Mouse (Mus musculus) bone marrow macrophage, adult 2 months (primary cell): ENCODE measurements at regions not wholly inside any gene's neighbourhood (a gene's known extent, or its start where the extent isn't known, plus 50 kb on each side); places are given as distances from the start of the nearest gene placed in this dataset.

Source experiments
- H3K27ac ChIP-seq: 2 replicates; pipeline ENCODE4 v1.5.1; 2012; ENCODE audit warnings: low read depth, low read length; ENCODE audit not compliant: insufficient read depth
- H3K4me1 ChIP-seq: 2 replicates; pipeline ENCODE4 v1.6.1; 2012; ENCODE audit warnings: low read length; ENCODE audit not compliant: control insufficient read depth, insufficient read depth
- H3K4me3 ChIP-seq: 2 replicates; pipeline ENCODE4 v1.5.1; 2012; ENCODE audit warnings: mild to moderate bottlenecking, low read length, moderate library complexity; ENCODE audit not compliant: insufficient read depth
- CTCF ChIP-seq: IDR thresholded peaks from 2 replicates; pipeline ENCODE4 v1.5.1; 2012; ENCODE audit warnings: low read depth, mild to moderate bottlenecking, low read length, moderate library complexity
- POLR2A ChIP-seq: IDR thresholded peaks from 2 replicates; pipeline ENCODE4 v1.6.1; 2012; ENCODE audit warnings: mild to moderate bottlenecking, low read depth, low read length, borderline replicate concordance

DNA sequence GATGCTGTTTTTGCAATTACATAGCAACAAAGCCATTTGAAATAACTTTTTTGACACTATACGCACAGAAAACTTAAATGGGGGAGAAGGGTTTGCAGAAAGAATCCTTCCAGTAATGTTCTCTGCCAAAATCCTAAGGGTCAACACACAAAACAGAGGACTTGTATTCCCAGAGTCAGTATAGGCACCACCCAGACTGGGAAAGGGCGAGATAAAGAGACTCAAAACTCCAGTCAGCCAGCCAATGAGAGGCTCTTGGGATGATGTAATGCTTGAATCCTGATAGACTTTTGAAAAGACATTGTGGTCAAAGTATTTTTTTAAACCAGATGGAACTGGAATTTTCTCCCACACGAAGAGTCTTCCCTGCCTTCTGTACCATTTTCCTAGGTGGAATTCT, 175.9 kb downstream of the Lmo4 start:
- no peak for TF ChIP-seq POLR2A
- no peak for TF ChIP-seq CTCF
- no peak overlapping the region for H3K27ac ChIP-seq
- H3K4me3 ChIP-seq: no peak overlapping the region
- no peaks in the 10 kb centered on the region for H3K4me1 ChIP-seq

- Histone ChIP-seq H3K27ac (no peak overlapping the region), H3K4me1 (no peaks in the 10 kb centered on the region), H3K4me3 (no peak overlapping the region)
- no peak for TF ChIP-seq POLR2A
Observed at GRCm38 (mm10) chr3:144027134-144027980, 177.7 kb downstream of the Lmo4 start.

DNA sequence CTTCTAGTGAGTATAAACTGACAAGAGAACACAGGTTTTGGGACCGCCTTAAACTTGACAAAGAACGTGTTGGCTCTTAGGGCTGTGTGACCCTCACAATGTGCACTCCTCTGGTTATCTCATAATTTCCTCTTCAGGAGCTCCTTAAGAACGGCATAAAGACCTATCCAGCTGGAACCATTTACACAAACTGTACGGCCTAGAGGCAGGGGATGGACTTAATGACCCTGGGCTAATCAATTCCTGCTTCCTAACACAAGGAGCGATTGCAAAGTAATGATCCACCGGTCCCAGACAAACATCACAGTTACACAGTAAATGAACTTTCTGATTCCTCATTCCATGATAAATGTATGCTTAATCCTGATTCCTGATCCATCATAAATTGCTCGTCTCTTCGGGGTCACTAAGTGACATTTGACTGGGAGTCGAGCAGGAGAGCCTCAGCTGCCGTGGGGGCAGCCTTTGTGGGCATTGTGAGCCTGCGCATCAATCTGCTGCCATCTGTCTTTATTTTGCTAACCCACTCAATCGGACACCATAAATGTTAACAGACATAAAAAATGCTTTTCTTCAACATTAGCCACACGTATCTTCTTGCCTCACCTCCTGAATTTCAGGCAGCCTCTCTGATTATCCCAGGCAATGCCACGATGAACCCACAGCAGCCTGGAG, 179.4 kb downstream of the Lmo4 start:
- Histone ChIP-seq H3K4me1 (no peaks in the 10 kb centered on the region), H3K27ac (no peak overlapping the region), H3K4me3 (no peak overlapping the region)
- TF ChIP-seq POLR2A (no peak), CTCF (no peak)

DNA sequence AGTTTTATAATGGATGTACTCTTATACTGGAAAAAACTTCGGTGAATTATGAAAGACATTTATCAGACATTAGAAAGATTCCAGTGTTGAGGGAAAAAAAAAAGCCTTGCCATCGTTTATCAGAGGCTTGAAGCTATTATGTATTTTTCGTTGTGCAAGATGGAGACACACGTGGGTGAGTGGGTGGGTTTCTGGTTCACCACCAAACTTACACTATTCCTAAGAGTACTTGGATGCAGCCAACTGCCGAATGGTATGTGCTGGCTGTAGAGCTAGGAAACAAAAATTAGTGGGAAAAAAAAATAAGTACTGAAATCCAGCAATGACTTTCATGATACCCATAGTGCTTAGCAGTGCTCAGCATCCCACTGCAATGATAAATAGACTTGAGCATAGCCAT, 180.8 kb downstream of the Lmo4 start:
- H3K27ac ChIP-seq: no peak overlapping the region

DNA sequence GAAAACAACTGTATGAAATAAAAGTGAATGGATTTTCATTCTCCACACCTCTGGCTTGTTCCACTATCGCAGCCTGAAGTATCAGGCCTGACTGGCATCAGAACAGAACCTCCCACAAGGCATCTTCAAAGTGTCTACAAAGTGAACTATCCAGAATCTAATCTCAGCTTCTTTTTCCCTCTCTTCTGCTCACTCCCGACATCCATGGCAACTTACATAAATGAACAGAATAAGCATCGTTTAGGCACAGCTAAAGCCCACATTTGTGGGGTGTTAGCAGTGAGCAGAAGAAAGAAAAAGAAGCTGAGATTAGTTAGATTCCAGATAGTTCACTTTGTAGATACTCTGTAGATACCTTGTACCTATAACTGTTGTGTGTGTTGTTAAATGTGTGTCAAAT, 182.0 kb downstream of the Lmo4 start:
- H3K4me3 ChIP-seq: no peak overlapping the region
- TF ChIP-seq POLR2A (no peak), CTCF (no peak)
- no peak overlapping the region for H3K27ac ChIP-seq
- no peaks in the 10 kb centered on the region for H3K4me1 ChIP-seq

More for the DNA sequence above, 180.8 kb downstream of the Lmo4 start:
- H3K4me1 ChIP-seq: no peaks in the 10 kb centered on the region
- no peak overlapping the region for H3K4me3 ChIP-seq
- TF ChIP-seq POLR2A (no peak), CTCF (no peak)

DNA sequence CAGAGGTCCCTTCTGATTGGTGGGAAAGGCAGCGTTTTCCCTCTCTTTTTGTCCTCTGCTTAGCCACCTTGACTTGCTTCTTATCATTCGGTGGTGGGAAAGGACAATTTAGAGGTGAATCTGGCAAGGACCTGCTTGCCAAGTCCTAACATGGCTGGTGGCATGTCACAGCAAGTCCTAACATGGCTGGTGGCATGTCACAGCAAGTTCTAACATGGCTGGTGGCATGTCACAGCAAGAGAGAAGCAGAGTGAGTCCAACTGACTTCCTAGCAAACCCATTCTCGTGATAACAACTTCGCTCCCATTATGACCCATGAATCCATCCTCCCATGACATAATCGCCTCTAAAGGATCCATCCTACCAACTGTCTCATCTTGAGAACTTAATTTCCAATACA, 183.1 kb downstream of the Lmo4 start:
- Histone ChIP-seq H3K4me1 (no peaks in the 10 kb centered on the region), H3K4me3 (no peak overlapping the region)
- TF ChIP-seq CTCF: no peak
- TF ChIP-seq POLR2A: no peak

GRCm38 (mm10) chr3:144020189-144020940, 184.7 kb downstream of the Lmo4 start:
- TF ChIP-seq CTCF: no peak
- no peak for TF ChIP-seq POLR2A
- H3K4me1 ChIP-seq: no peaks in the 10 kb centered on the region
- no peak overlapping the region for H3K27ac ChIP-seq
- no peak overlapping the region for H3K4me3 ChIP-seq

More for the DNA sequence above, 183.1 kb downstream of the Lmo4 start:
- no peak overlapping the region for H3K27ac ChIP-seq

GRCm38 (mm10) chr3:144019293-144019692, 185.7 kb downstream of the Lmo4 start:
- Histone ChIP-seq H3K4me1 (no peaks in the 10 kb centered on the region), H3K4me3 (no peak overlapping the region), H3K27ac (no peak overlapping the region)
- TF ChIP-seq POLR2A (no peak), CTCF (no peak)

- H3K27ac ChIP-seq: no peak overlapping the region
- TF ChIP-seq POLR2A: no peak
- TF ChIP-seq CTCF: no peak
- no peak overlapping the region for H3K4me3 ChIP-seq
- H3K4me1 ChIP-seq: no peaks in the 10 kb centered on the region
Observed at GRCm38 (mm10) chr3:144018559-144018958, 186.5 kb downstream of the Lmo4 start.

DNA sequence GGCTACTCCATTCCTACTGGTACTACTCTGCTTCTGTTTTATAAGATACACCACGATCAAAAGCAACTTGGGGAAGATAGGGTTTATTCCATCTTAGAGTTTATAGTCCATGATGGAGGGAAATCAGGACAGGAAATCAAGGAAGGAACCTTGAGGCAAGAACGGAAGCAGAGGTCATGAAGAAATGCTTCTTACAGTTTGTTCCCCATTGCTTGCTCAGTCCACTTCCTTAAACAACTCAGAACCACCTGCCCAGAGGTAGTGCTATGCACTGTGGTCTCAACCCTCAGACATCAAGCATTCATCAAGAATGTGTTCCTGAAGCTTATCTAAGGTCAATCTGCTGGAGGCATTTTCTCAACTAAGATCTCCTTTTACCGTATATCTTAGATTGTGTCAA, 189.8 kb downstream of the Lmo4 start:
- no peak for TF ChIP-seq POLR2A
- Histone ChIP-seq H3K27ac (no peak overlapping the region), H3K4me1 (no peaks in the 10 kb centered on the region), H3K4me3 (no peak overlapping the region)
